Mouse (Mus musculus) forebrain, embryonic 11.5 days (tissue): ENCODE measurements around the gene Gpr137. TPM values are rescaled to one million over a fixed set of nuclear protein-coding genes. Genes with fewer than 3 reads are reported as not detected.

Experiments used
- ATAC-seq: fragments of 200-750 bp; cut with Nextera tagmentation; replicated peaks from 2 replicates; pipeline ENCODE4 v1.8.0; 2017; ENCODE audit warnings: moderate TSS enrichment; ENCODE audit not compliant: low FRiP score
- DNase-seq: peaks from one replicate; pipeline ENCODE4 v3.0.0-alpha.2; 2017; ENCODE audit warnings: low spot score
- H3K27ac ChIP-seq: fragments of 300-500 bp; sonication (generic); 2 replicates; pipeline ENCODE4 v1.5.1; 2014; ENCODE audit warnings: low read depth, low read length
- H3K27me3 ChIP-seq: fragments of 300-500 bp; sonication (generic); 2 replicates; pipeline ENCODE4 v1.6.1; 2014; ENCODE audit warnings: mild to moderate bottlenecking, low read length, mixed read lengths; ENCODE audit not compliant: control insufficient read depth, insufficient read depth
- H3K36me3 ChIP-seq: fragments of 300-500 bp; sonication (generic); 2 replicates; pipeline ENCODE4 v1.6.1; 2014; ENCODE audit warnings: mild to moderate bottlenecking, low read length, moderate library complexity, mixed read lengths; ENCODE audit not compliant: control insufficient read depth, insufficient read depth
- H3K4me1 ChIP-seq: fragments of 300-500 bp; sonication (generic); replicated peaks from 2 replicates; pipeline ENCODE4 v1.6.1; 2014; ENCODE audit warnings: low read length, mixed read lengths; ENCODE audit not compliant: control insufficient read depth, insufficient read depth
- H3K4me2 ChIP-seq: fragments of 300-500 bp; sonication (generic); 2 replicates; pipeline ENCODE4 v1.6.1; 2014; ENCODE audit warnings: low read depth, mild to moderate bottlenecking, low read length, moderate library complexity, mixed read lengths; ENCODE audit not compliant: severe bottlenecking
- H3K4me3 ChIP-seq: fragments of 300-500 bp; sonication (generic); 2 replicates; pipeline ENCODE4 v1.5.1; 2014; ENCODE audit warnings: low read depth, low read length
- H3K9ac ChIP-seq: fragments of 300-500 bp; sonication (generic); 2 replicates; pipeline ENCODE4 v1.6.1; 2014; ENCODE audit warnings: low read length
- H3K9me3 ChIP-seq: fragments of 300-500 bp; sonication (generic); 2 replicates; pipeline ENCODE4 v1.6.1; 2016; ENCODE audit warnings: low read length, mixed read lengths; ENCODE audit not compliant: control insufficient read depth
- WGBS: fragments of 180-500 bp; shearing (Covaris S2); extraction: QIAGEN DNeasy Blood & Tissue Kit; methylation state at CpG from one replicate; pipeline ENCODE4 v1.1.7; 2014; 5-methylcytosine and 5-hydroxymethylcytosine counted together
- polyA plus RNA-seq: library from polyadenylated mRNA; unstranded; fragments of >200 nt; fragmentation: Nextera tagmentation; extraction: Ambion mirVana; gene quantifications from 2 replicates; pipeline ENCODE4 v1.2.1, GENCODE M21; 2014

The Gpr137 gene
- polyA plus RNA-seq, 1 experiment from 2014 or later: 32.7 TPM

DNA sequence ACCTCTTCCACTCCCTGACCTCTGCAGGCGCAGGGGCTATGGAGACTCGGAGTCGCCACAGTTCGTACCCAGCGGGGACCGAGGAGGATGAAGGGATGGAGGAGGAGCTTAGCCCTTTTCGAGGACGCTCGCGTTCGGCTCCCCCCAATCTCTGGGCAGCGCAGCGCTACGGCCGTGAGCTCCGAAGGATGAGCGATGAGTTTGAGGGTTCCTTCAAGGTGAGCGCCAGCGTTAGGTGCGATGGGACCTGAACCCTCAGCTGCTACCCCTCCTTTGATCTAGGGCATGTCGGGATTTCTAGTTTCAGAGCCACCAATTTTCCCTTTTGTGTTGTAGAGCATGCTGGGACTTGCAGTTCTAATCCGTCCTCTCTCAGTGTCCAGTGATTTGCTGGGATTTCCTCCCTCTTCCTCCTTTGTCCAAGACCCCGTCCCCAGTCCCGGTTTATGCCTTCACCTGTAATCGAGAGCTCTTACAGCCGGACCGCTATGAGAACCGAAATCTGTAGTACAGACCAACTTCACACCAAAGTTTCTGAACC is 8.4 kb upstream of the Gpr137 start:
- ATAC-seq (peak; percentile 72), DNase-seq (peak; percentile 79)
- Histone ChIP-seq H3K27ac (peak overlapping the region; percentile 97), H3K4me2 (peak overlapping the region; percentile 96), H3K4me1 (peaks cover 8% of the 10 kb centered on the region; the same call in 1 of the 2 replicates), H3K36me3 (no peaks in the 10 kb centered on the region; the same call in 1 of the 2 replicates), H3K9ac (peak overlapping the region; percentile 85), H3K9me3 (no peaks in the 10 kb centered on the region), H3K4me3 (peak overlapping the region; percentile 60), H3K27me3 (no peaks in the 10 kb centered on the region)
- WGBS: under 1% methylated on average over 28 of the region's 28 CpGs

DNA sequence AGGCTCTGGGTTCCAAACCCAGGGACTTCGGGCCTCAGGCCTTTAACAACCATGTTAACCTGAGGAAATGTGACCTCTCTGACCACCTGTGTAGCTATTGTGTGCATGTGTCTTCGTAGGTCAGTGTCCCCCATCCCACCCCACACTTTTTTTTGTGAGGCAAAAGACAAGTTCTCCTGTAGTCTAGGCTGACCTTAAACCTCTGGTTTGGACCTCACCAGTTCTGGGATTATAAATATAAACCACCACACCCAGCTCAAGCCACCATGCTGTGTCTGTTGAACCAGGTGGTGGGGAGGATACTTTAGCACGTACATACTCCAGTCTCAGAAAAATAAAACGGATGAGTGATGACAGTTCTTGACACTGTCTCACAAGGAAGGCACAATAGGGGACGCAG is 7.7 kb upstream of the Gpr137 start:
- WGBS: 65% methylated on average over 5 of the region's 5 CpGs
- H3K36me3 ChIP-seq: no peaks in the 10 kb centered on the region; the same call in 1 of the 2 replicates
- peak overlapping the region; percentile 60 for H3K4me3 ChIP-seq
- H3K9ac ChIP-seq: peak overlapping the region; percentile 85
- no peaks in the 10 kb centered on the region for H3K27me3 ChIP-seq
- ATAC-seq (no peak), DNase-seq (no peak)
- H3K4me2 ChIP-seq: peak overlapping the region; percentile 96
- H3K4me1 ChIP-seq: peaks cover 8% of the 10 kb centered on the region; the same call in 1 of the 2 replicates
- H3K27ac ChIP-seq: peak overlapping the region; percentile 97
- H3K9me3 ChIP-seq: no peaks in the 10 kb centered on the region

DNA sequence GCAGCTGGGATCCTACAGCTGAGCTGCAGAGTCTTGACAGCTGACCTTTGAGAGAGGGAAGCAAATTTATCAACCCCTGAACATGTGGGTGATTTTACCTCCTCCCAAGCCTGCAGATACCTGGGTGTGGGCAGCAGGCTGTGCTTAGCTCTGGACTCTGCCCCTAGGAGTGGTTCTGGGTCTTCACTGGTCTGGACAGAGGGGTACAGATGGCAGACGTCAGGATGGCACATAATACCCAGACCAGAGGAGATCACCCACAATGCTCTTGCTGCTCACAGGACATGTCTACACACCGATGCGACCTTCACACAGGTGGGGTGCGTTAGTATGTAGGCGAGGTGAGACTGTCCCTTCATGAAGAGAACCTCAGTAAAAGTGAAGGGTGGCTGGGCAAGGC is 7.3 kb upstream of the Gpr137 start:
- Histone ChIP-seq H3K4me1 (peaks cover 8% of the 10 kb centered on the region; the same call in 1 of the 2 replicates), H3K9me3 (no peaks in the 10 kb centered on the region), H3K4me2 (no peak overlapping the region), H3K4me3 (no peak overlapping the region), H3K9ac (no peak overlapping the region; the same call in 1 of the 2 replicates), H3K27ac (no peak overlapping the region), H3K36me3 (no peaks in the 10 kb centered on the region), H3K27me3 (no peaks in the 10 kb centered on the region)
- WGBS: 87% methylated on average over 5 of the region's 5 CpGs
- no peak for ATAC-seq
- no peak for DNase-seq

DNA sequence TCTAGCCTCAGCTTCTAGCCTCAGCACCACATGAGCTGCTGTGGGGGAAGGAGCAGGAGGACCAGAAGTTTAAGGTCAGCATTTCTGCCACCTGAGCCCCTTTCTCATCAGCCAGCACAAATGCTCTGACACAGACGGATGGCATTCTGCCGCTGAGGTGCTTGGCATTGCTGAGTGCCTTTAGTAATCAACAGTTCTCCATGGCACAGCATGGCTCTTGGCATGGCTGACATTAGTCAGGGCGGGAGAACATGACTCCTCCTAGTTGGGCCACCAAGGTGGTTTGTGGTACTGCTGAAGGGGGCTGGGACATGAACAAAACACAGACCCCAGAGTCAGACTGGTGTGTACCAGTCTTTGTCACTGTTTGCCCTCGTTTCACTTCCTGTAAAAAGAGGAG is 5.9 kb upstream of the Gpr137 start:
- Histone ChIP-seq H3K4me2 (no peak overlapping the region), H3K9me3 (no peaks in the 10 kb centered on the region), H3K27ac (no peak overlapping the region), H3K4me3 (no peak overlapping the region), H3K4me1 (peaks cover 8% of the 10 kb centered on the region; the same call in 1 of the 2 replicates), H3K36me3 (no peaks in the 10 kb centered on the region), H3K9ac (no peak overlapping the region), H3K27me3 (no peaks in the 10 kb centered on the region)
- ATAC-seq (no peak), DNase-seq (no peak)
- 89% methylated on average over 4 of the region's 4 CpGs for WGBS

DNA sequence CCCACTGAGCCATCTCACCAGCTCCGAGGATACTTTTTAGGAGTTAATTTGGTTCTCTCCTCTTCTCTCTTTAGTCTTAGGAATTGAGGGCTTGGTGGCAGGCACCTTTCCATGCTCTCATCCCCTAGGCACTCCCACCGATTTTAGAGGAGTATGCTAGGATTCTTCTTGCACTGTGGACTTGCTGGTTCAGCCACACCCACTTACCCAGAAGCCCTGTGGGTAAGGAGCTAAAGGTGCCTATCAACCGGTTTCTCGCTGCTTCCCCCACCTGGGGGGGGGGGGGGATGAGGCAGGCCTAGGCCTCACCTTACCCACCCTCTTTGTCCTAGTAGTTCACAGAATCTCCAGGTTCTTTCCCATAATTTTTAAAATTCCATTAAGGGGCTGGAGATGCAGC is 5.5 kb upstream of the Gpr137 start:
- H3K9me3 ChIP-seq: no peaks in the 10 kb centered on the region
- H3K4me1 ChIP-seq: peaks cover 11% of the 10 kb centered on the region
- 55% methylated on average over 4 of the region's 4 CpGs for WGBS
- no peak overlapping the region for H3K27ac ChIP-seq
- H3K36me3 ChIP-seq: no peaks in the 10 kb centered on the region
- no peak overlapping the region for H3K4me3 ChIP-seq
- H3K27me3 ChIP-seq: no peaks in the 10 kb centered on the region
- no peak overlapping the region for H3K9ac ChIP-seq
- ATAC-seq: no peak
- H3K4me2 ChIP-seq: no peak overlapping the region
- no peak for DNase-seq

DNA sequence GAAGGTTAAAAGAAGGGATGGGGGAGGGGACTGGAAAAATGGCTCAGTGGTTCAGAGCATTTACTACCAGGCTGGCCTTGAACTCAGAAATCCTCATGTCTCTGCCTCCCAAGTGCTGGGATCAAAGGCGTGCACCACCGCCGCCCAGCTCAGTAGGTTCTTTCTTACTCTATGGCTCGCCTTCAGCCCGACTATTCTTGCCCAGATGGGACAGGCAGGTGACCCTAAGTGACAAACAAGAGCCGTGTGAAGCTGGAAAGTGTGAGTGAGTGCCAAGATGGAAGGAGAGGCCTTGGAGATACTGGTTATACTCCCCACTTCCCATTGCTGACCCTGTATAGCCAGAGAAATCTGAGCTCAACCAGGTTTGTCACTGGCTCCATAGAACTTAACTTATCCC is 1.4 kb upstream of the Gpr137 start:
- H3K4me2 ChIP-seq: no peak overlapping the region
- WGBS: 85% methylated on average over 6 of the region's 6 CpGs
- no peak overlapping the region for H3K9ac ChIP-seq
- no peak for ATAC-seq
- no peaks in the 10 kb centered on the region for H3K27me3 ChIP-seq
- H3K9me3 ChIP-seq: no peaks in the 10 kb centered on the region
- H3K27ac ChIP-seq: no peak overlapping the region
- peaks cover 15% of the 10 kb centered on the region for H3K4me1 ChIP-seq
- H3K36me3 ChIP-seq: no peaks in the 10 kb centered on the region
- H3K4me3 ChIP-seq: no peak overlapping the region
- no peak for DNase-seq

DNA sequence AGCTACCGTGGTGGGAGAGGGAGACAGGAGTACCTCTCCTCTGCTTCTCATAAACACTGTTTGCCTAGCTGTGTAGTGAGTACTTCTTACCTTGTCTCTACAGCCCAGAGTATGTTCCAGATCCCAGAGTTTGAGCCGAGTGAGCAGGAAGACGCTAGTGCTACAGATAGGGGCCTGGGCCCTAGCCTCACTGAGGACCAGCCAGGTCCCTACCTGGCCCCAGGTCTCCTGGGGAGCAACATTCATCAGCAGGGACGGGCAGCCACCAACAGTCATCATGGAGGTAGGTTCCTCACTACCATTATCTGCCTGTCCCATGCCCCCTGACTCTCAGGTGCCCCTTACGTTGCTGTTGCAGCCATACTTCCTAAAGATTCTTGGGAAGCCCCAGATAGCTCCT is 484 bp upstream of the Gpr137 start:
- 25% methylated on average over 5 of the region's 5 CpGs for WGBS
- Histone ChIP-seq H3K9me3 (no peaks in the 10 kb centered on the region), H3K27me3 (no peaks in the 10 kb centered on the region), H3K4me2 (peak overlapping the region; percentile 97), H3K4me3 (peak overlapping the region; percentile 65), H3K9ac (peak overlapping the region; percentile 91), H3K27ac (peak overlapping the region; percentile 91), H3K36me3 (no peaks in the 10 kb centered on the region), H3K4me1 (peaks cover 15% of the 10 kb centered on the region)
- DNase-seq (no peak), ATAC-seq (no peak)

DNA sequence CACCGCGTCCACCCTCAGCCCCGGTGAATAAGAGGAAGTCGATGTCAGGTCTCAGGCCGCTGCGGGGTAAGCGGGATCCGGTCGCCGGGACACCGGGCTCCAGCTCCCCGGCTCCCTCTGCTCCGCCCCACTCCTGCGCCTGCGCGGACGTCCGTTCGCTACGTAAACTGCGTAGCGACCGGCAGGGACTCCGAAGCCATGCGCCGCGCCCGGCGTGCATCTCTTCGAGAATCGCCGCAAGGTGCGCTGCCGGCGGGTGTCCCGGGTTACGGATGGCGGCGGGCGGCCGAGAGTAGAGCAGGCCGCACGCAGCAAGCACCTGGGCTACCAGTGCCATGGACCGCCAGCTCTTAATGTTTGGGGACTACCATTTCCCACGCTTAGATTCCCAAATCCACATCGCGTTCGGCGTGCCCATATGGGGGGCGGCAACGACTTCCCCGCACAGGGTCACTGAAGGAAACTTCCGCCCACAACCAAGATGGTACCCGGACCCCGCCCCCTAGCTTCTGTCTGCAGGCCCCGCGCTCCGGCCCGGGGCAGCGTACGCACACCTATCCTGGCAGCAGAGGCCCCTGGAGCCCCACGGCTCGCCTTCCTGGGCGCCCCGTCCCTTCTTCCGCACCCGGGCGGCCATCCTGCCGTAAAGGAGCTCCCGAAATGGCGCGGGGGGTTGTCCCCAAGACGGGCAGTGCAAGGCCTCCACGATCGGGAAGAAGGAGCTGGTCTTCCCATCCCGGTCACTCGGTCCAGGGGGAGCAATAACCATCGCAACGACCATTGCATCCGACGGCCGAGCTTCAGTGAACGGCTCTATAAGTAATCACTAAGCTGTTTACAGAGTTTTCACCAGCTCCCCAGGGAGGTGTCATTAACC is 670 bp downstream of the Gpr137 start, which contains the start of gene Bad:
Bad (plus strand) TSS at position 490 of the 877 bp plus-strand sequence.
- Histone ChIP-seq H3K36me3 (no peaks in the 10 kb centered on the region), H3K9me3 (no peaks in the 10 kb centered on the region), H3K9ac (peak within 1 kb of the TSS; percentile 91), H3K4me1 (peaks cover 15% of the 10 kb centered on the region), H3K27ac (peak within 1 kb of the TSS; percentile 91), H3K4me3 (peak within 1 kb of the TSS; percentile 65), H3K27me3 (no peaks in the 10 kb centered on the region), H3K4me2 (peak within 1 kb of the TSS; percentile 97)
- WGBS: under 1% methylated on average over 83 of the region's 83 CpGs
- ATAC-seq (peak; percentile 86), DNase-seq (peak; percentile 98)
